10 mouse cellular contexts compared by ENCODE assay signal in genomic region chr1:81076259-81076658, GRCm38 (mm10). TPM values are rescaled to one million over a fixed set of nuclear protein-coding genes. Genes with fewer than 3 reads are reported as not detected.
DNase-seq lines count a peak whose midpoint lies in the region; ATAC-seq lines count a peak whose summit lies in the region.
"Had no signal": no experiment of that assay in that cellular context is flagged by ENCODE, and none has a peak within 500 bp of the region (broad histone marks: within the 10 kb centered on the region; RNA-seq: fewer than 3 reads in every experiment).

No protein-coding gene starts in this region.

- peak overlapping the region; percentile 39 for H3K4me3 ChIP-seq in forebrain, embryonic 13.5 days
- no peak overlapping the region for H3K4me3 ChIP-seq in neural tube, embryonic 12.5 days

- peak overlapping the region; percentile 92 for H3K27ac ChIP-seq in forebrain, embryonic 13.5 days
- H3K27ac ChIP-seq in neural tube, embryonic 12.5 days = no peak overlapping the region
- H3K27ac ChIP-seq: liver, embryonic 14.5 days had no signal

- H3K36me3 ChIP-seq in forebrain, embryonic 13.5 days (ENCODE audit: poor library complexity, severe bottlenecking) = no peaks in the 10 kb centered on the region
- no peaks in the 10 kb centered on the region for H3K36me3 ChIP-seq in neural tube, embryonic 12.5 days

- no peaks in the 10 kb centered on the region for H3K9me3 ChIP-seq in forebrain, embryonic 13.5 days (replicated peaks)
- H3K9me3 ChIP-seq in neural tube, embryonic 12.5 days = no peaks in the 10 kb centered on the region

- DNase-seq in cerebellum, adult 18-20 months = peak; percentile 72 to 74
- DNase-seq in layer of hippocampus, adult 9-11 months = peak; percentile 49
- DNase-seq in ovary, postnatal 14 days (ENCODE audit: low spot score) = no peak
- DNase-seq in T-cell, adult 2 months (ENCODE audit: low spot score) = no peak
- no peak for DNase-seq in kidney, postnatal 36 days
- DNase-seq in embryo, embryonic 10.5 days (ENCODE audit: low spot score) = no peak

- WGBS in forebrain, embryonic 13.5 days = 24% methylated on average over 9 of the region's 9 CpGs
- 44% methylated on average over 9 of the region's 9 CpGs for WGBS in neural tube, embryonic 12.5 days

- peak overlapping the region; percentile 57 for H3K4me2 ChIP-seq in forebrain, embryonic 13.5 days
- peak overlapping the region; percentile 52 for H3K4me2 ChIP-seq in neural tube, embryonic 12.5 days (replicated peaks)

- H3K9ac ChIP-seq in forebrain, embryonic 13.5 days = no peak overlapping the region
- H3K9ac ChIP-seq in neural tube, embryonic 12.5 days = 0 out of 2 replicates have a peak overlapping the region, but pooled peaks have one; percentile 17
- H3K9ac ChIP-seq: liver, embryonic 14.5 days had no signal

- H3K27me3 ChIP-seq in forebrain, embryonic 13.5 days = no peaks in the 10 kb centered on the region
- H3K27me3 ChIP-seq in neural tube, embryonic 12.5 days (replicated peaks) = no peaks in the 10 kb centered on the region

- H3K4me1 ChIP-seq in forebrain, embryonic 13.5 days = peaks cover 11% of the 10 kb centered on the region
- H3K4me1 ChIP-seq in neural tube, embryonic 12.5 days = peaks cover 2% of the 10 kb centered on the region; the same call in 1 of the 2 replicates

- ATAC-seq in forebrain, embryonic 13.5 days = peak; percentile 92
- peak; percentile 92 for ATAC-seq in neural tube, embryonic 12.5 days (ENCODE audit: low FRiP score, low read depth)

RNA-seq across cellular contexts. Expression of gene Nyap2, which starts 0.5 kb away (rescaled TPM):
- polyA plus RNA-seq in forebrain, embryonic 13.5 days (2015; fragmentation: Nextera tagmentation; extraction: Ambion mirVana) = 3.7 and 3.9 TPM in 2 replicates
- polyA plus RNA-seq in neural tube, embryonic 12.5 days (2016; fragmentation: Nextera tagmentation; extraction: Ambion mirVana) = 11.2 and 13.4 TPM in 2 replicates
- polyA plus RNA-seq: heart, postnatal 0 days; liver, embryonic 14.5 days had no signal

Comparison
In these comparisons a context has a peak if more than half of its experiments do, and no peak if none do; other contexts are left out.
1. DNase-seq: peak in cerebellum, adult 18-20 months (2 of 2) and layer of hippocampus, adult 9-11 months (single experiment); none in ovary, postnatal 14 days (single experiment), T-cell, adult 2 months (single experiment), kidney, postnatal 36 days (0 of 2) and embryo, embryonic 10.5 days (single experiment).